In the genomic region with DNA sequence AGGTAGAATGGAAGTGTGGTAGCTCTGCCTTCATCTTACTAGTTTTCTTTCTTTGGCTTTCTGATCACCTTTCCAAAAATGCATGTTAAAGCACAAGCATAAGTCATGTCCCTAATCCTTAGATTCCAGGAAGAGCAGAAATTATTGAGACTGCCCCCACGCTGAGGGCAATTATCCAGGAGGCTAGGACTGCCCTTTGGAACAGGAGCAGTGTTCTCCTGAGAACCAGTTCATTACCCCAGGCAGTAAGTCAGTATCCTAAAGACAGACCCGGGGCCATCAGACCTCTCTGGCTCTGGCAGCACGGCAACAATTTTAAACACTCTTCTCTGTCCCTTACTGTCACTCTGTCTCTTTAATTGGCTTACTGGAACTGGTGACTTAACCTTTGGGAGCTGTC, we compare ENCODE assay signal across 17 mouse cellular contexts.
"Had no signal": no experiment of that assay in that cellular context is flagged by ENCODE, and none has a peak within 500 bp of the region (broad histone marks: within the 10 kb centered on the region; RNA-seq: fewer than 3 reads in every experiment).

No protein-coding gene starts in this region.

- H3K9me3 ChIP-seq: kidney, embryonic 15.5 days; liver, embryonic 12.5 days; liver, embryonic 15.5 days; lung, embryonic 15.5 days had no signal

- H3K9ac ChIP-seq: kidney, embryonic 15.5 days; liver, embryonic 12.5 days; liver, embryonic 15.5 days; lung, embryonic 15.5 days had no signal

- H3K4me1 ChIP-seq: kidney, embryonic 15.5 days; lung, embryonic 15.5 days had no signal

- H3K27ac ChIP-seq: hindbrain, postnatal 0 days; kidney, embryonic 15.5 days; layer of hippocampus, adult 2 months; liver, embryonic 12.5 days; liver, embryonic 15.5 days; lung, embryonic 15.5 days; stomach, postnatal 0 days had no signal

- H3K4me3 ChIP-seq: kidney, embryonic 15.5 days; layer of hippocampus, adult 2 months; liver, embryonic 12.5 days; liver, embryonic 15.5 days; lung, embryonic 15.5 days had no signal

- H3K36me3 ChIP-seq: kidney, embryonic 15.5 days; liver, embryonic 12.5 days; liver, embryonic 15.5 days; lung, embryonic 15.5 days had no signal

- DNase-seq: layer of hippocampus, adult 9-11 months; lung, adult 18-20 months; lung, postnatal 14 days; lung, postnatal 4 days; midbrain, embryonic 14.5 days; thymus, adult 2 months; thymus, postnatal 14 days; thymus, postnatal 4 days had no signal

- ATAC-seq: hindbrain, postnatal 0 days; inflammation-experienced regulatory T-cells, adult 6 months; liver, embryonic 12.5 days had no signal

- H3K4me2 ChIP-seq: kidney, embryonic 15.5 days; liver, embryonic 12.5 days; liver, embryonic 15.5 days; lung, embryonic 15.5 days; midbrain, embryonic 11.5 days had no signal

- H3K27me3 ChIP-seq: kidney, embryonic 15.5 days; liver, embryonic 12.5 days; liver, embryonic 15.5 days; lung, embryonic 15.5 days had no signal
